Mouse (Mus musculus): ENCODE measurements around the gene Draxin. TPM values are rescaled to one million over a fixed set of nuclear protein-coding genes. Genes with fewer than 3 reads are reported as not detected.
A peak's percentile ranks its signal among the peaks of the same experiment; 100 is the strongest.

Gene Draxin
- total and polyA plus RNA-seq, 3 experiments: 0.29 to 0.41 TPM; not detected in 1

DNA sequence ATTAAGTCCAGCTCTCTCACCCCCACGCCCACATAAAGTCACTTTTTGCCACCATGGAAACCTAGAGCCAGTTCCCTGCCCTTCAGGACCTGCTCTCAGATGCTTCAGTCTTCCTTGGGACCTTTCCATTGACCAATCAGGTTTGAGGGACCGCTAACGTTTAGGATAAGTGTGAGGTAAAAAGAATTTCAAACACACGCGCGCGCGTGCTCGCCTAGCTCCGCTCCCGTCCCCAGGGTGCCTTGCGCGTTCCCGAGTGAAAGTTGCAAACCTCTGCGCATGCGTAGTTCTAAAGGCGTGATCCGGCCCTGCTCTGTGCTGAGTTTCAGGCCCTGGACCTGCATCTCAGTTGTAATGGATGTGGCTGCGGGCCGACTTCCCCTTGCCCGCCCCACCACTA, 55.2 kb downstream of the Draxin start:
- 37% methylated on average over 21 of the region's 21 CpGs for WGBS
- no peaks in the 10 kb centered on the region for H3K36me3 ChIP-seq (ENCODE audit: control insufficient read depth, insufficient read depth, low read length)
- peak overlapping the region; percentile 1; the same call in 1 of the 2 replicates for H3K9ac ChIP-seq (ENCODE audit: low read depth, low read length)
- peak; percentile 81 to 85 for DNase-seq
- H3K27ac ChIP-seq: peak overlapping the region; percentile 36; the same call in 1 of the 2 replicates
- H3K79me2 ChIP-seq (replicated peaks; ENCODE audit: control insufficient read depth, insufficient read depth, low read length): no peaks in the 10 kb centered on the region
- TF ChIP-seq CTCF (IDR thresholded peaks at IDR 0.05) (no peak), POLR2A (IDR thresholded peaks at IDR 0.05; ENCODE audit: insufficient read depth, low read depth, low read length) (no peak), EP300 (IDR thresholded peaks at IDR 0.05; ENCODE audit: insufficient read depth, low read depth, low read length) (no peak)
- no peaks in the 10 kb centered on the region for H3K4me1 ChIP-seq (ENCODE audit: control insufficient read depth, insufficient read depth, low read length)
- intact Hi-C loops (cut with DNase I): no loop called here
- H3K27me3 ChIP-seq (ENCODE audit: control insufficient read depth, insufficient read depth, low read length): no peaks in the 10 kb centered on the region
- peak overlapping the region; percentile 47 for H3K4me3 ChIP-seq

DNA sequence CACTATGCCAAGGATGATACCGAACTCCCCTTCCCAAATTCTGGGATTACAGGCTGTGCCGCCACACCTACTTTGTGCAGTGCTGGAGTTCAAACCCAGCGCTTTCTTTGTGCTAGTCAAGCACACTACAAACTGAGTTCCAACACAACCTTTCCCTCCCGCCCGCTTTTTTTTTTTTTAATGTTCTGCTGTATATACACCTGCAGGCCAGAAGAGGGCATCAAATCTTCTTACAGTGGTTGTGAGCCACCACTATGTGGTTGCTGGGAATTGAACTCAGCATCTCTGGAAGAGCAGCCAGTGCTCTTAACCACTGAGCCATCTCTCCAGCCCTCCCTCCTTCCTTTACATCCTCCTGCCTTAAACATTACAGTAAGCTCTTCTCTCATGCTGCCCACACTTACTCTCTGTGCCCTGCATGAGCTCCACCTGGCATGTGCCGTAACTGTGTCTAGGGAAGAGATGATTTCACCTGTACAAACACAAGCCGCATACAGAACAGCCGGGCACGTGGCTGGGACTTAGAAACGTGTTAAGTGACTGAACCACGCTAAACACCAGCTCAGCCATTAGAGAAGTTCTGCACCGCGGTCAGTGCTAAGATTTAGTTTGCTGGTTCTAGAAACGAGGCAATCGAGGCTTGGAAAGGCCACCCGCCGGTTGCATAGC, 55.8 kb downstream of the Draxin start:
- Histone ChIP-seq H3K27me3 (ENCODE audit: control insufficient read depth, insufficient read depth, low read length) (no peaks in the 10 kb centered on the region), H3K4me1 (ENCODE audit: control insufficient read depth, insufficient read depth, low read length) (no peaks in the 10 kb centered on the region), H3K27ac (peak overlapping the region; percentile 36; the same call in 1 of the 2 replicates), H3K9ac (ENCODE audit: low read depth, low read length) (peak overlapping the region; percentile 1; the same call in 1 of the 2 replicates), H3K36me3 (ENCODE audit: control insufficient read depth, insufficient read depth, low read length) (no peaks in the 10 kb centered on the region), H3K79me2 (replicated peaks; ENCODE audit: control insufficient read depth, insufficient read depth, low read length) (no peaks in the 10 kb centered on the region), H3K4me3 (peak overlapping the region; percentile 47; the same call in 1 of the 2 replicates)
- intact Hi-C loops (cut with DNase I): no loop called here
- no peak for DNase-seq
- WGBS: 37% methylated on average over 17 of the region's 17 CpGs
- TF ChIP-seq CTCF (IDR thresholded peaks at IDR 0.05) (peak; percentile 71), EP300 (IDR thresholded peaks at IDR 0.05; ENCODE audit: insufficient read depth, low read depth, low read length) (no peak)

DNA sequence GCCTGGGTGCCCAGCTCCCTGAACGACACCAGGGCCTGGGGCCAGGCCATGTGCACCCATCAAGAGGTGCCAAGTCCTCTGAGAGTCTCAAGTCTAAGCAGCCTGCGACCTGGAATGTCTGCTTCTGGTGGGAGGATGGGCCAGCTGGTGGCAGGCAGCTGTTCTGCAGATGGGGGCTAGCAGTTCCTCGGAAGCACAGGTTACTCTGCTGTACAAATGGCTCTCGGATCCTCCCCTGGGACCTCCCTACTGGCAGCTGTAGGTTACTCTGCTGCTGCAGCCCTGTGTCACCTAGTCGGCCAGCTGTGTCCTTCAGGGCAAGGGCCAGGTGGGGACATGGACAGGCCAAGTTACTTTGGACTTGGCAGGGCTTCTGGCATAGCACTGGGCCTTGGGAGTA, 59.0 kb downstream of the Draxin start:
- peak in 1 of 2 experiments; percentile 58 for DNase-seq
- Histone ChIP-seq H3K27me3 (ENCODE audit: control insufficient read depth, insufficient read depth, low read length) (no peaks in the 10 kb centered on the region), H3K79me2 (replicated peaks; ENCODE audit: control insufficient read depth, insufficient read depth, low read length) (no peaks in the 10 kb centered on the region), H3K27ac (0 out of 2 replicates have a peak overlapping the region, but pooled peaks have one; percentile 12), H3K36me3 (ENCODE audit: control insufficient read depth, insufficient read depth, low read length) (no peaks in the 10 kb centered on the region), H3K4me3 (no peak overlapping the region), H3K4me1 (ENCODE audit: control insufficient read depth, insufficient read depth, low read length) (peaks cover 2% of the 10 kb centered on the region), H3K9ac (ENCODE audit: low read depth, low read length) (no peak overlapping the region)
- TF ChIP-seq CTCF (IDR thresholded peaks at IDR 0.05) (no peak), POLR2A (IDR thresholded peaks at IDR 0.05; ENCODE audit: insufficient read depth, low read depth, low read length) (no peak), EP300 (IDR thresholded peaks at IDR 0.05; ENCODE audit: insufficient read depth, low read depth, low read length) (no peak)
- intact Hi-C loops (cut with DNase I): no loop called here
- 43% methylated on average over 5 of the region's 5 CpGs for WGBS

DNA sequence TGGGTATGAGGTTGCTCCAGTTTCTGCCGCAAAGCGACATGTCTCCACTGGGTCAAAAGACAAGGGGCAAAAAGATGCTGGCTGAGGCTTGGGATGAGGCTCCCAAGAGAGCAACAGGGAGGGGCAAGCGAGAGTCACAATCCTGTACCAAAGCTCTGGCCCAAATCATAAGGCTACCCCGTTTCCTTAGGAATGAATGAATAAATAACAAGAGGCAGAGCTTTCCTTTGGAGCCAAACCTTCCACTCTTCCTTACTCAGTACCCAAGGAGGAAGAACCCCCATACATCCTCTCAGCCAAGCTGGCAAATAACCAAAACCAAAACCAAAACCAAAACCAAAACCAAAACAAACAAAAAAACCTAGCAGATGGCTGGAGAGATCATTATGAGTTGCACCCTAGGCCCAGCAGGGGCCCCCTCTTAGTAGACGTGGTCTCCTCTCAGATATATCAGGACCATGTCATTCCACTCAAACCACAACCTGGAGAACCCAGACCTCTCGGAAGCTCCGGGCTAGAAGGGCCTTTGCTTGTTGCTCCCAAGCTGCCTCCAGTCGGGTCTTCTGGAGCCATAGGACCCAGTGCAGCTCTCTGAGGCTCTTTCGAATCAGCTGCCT, 60.8 kb downstream of the Draxin start:
- Histone ChIP-seq H3K4me1 (ENCODE audit: control insufficient read depth, insufficient read depth, low read length) (peaks cover 9% of the 10 kb centered on the region), H3K79me2 (replicated peaks; ENCODE audit: control insufficient read depth, insufficient read depth, low read length) (no peaks in the 10 kb centered on the region), H3K36me3 (ENCODE audit: control insufficient read depth, insufficient read depth, low read length) (no peaks in the 10 kb centered on the region), H3K9ac (ENCODE audit: low read depth, low read length) (no peak overlapping the region), H3K27ac (no peak overlapping the region), H3K27me3 (ENCODE audit: control insufficient read depth, insufficient read depth, low read length) (no peaks in the 10 kb centered on the region), H3K4me3 (no peak overlapping the region)
- intact Hi-C loops (cut with DNase I): no loop called here
- TF ChIP-seq EP300 (IDR thresholded peaks at IDR 0.05; ENCODE audit: insufficient read depth, low read depth, low read length): no peak
- TF ChIP-seq CTCF (IDR thresholded peaks at IDR 0.05): no peak
- no peak for TF ChIP-seq POLR2A (IDR thresholded peaks at IDR 0.05; ENCODE audit: insufficient read depth, low read depth, low read length)
- 80% methylated on average over 9 of the region's 9 CpGs for WGBS
- no peak for DNase-seq

DNA sequence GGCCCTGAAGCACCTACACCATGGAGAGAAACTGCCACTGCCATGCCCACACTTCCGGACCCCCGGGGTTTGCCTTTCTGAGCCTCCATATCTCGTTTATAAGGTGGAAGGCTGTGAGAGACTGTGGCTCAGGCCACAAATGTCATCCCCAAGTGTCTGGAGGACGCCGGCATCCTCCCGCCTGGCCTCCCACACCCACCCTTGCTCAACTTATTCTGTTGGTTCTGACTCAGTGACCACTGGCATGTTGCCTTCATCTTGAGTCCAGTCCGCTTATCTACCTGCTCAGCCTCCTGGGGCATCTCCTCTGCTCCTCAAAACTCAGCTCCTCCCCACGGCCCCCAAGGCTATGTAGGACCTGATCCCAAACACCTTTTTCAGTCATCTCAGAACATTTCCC, 63.2 kb downstream of the Draxin start:
- Histone ChIP-seq H3K27ac (no peak overlapping the region), H3K4me1 (ENCODE audit: control insufficient read depth, insufficient read depth, low read length) (peaks cover 9% of the 10 kb centered on the region), H3K27me3 (ENCODE audit: control insufficient read depth, insufficient read depth, low read length) (no peaks in the 10 kb centered on the region), H3K4me3 (no peak overlapping the region), H3K79me2 (replicated peaks; ENCODE audit: control insufficient read depth, insufficient read depth, low read length) (no peaks in the 10 kb centered on the region), H3K36me3 (ENCODE audit: control insufficient read depth, insufficient read depth, low read length) (no peaks in the 10 kb centered on the region), H3K9ac (ENCODE audit: low read depth, low read length) (no peak overlapping the region)
- DNase-seq: no peak
- WGBS: 90% methylated on average over 8 of the region's 8 CpGs
- TF ChIP-seq EP300 (IDR thresholded peaks at IDR 0.05; ENCODE audit: insufficient read depth, low read depth, low read length) (no peak), CTCF (IDR thresholded peaks at IDR 0.05) (no peak), POLR2A (IDR thresholded peaks at IDR 0.05; ENCODE audit: insufficient read depth, low read depth, low read length) (no peak)
- intact Hi-C loops (cut with DNase I): no loop called here

DNA sequence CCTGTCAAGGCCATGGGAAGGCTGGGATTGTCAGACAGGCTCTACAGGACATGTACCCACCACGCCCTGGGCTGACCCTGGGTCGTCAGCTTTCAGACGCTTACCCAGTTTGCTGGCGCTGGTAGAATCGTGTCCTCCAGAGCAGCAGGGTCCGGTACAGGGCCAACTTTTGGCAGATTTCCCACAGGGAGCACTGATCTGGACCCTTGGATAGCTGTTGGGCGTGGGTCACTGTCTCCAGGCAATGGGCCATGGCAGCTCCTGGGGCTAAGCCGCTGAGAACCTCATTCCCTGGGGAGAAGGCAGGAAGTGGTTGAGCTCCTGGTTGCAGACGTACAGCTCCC, 64.1 kb downstream of the Draxin start:
- Histone ChIP-seq H3K27ac (peak overlapping the region; percentile 58), H3K79me2 (replicated peaks; ENCODE audit: control insufficient read depth, insufficient read depth, low read length) (no peaks in the 10 kb centered on the region), H3K27me3 (ENCODE audit: control insufficient read depth, insufficient read depth, low read length) (no peaks in the 10 kb centered on the region), H3K36me3 (ENCODE audit: control insufficient read depth, insufficient read depth, low read length) (no peaks in the 10 kb centered on the region), H3K4me3 (no peak overlapping the region), H3K9ac (ENCODE audit: low read depth, low read length) (no peak overlapping the region), H3K4me1 (ENCODE audit: control insufficient read depth, insufficient read depth, low read length) (peaks cover 9% of the 10 kb centered on the region)
- no peak for TF ChIP-seq CTCF (IDR thresholded peaks at IDR 0.05)
- 30% methylated on average over 9 of the region's 9 CpGs for WGBS
- peak; percentile 66 to 73 for DNase-seq
- intact Hi-C loops (cut with DNase I): no loop called here
